Mouse (Mus musculus): ENCODE data around the gene Gatm. TPM values are rescaled to one million over a fixed set of nuclear protein-coding genes. Genes with fewer than 3 reads are reported as not detected.

The Gatm gene
- polyA plus RNA-seq, 1 experiment from 2014 or later: 56.3 TPM

- peak overlapping the region; percentile 63 for H3K9ac ChIP-seq (ENCODE audit: low read depth, low read length)
These were observed 26.5 kb upstream of the Gatm start for GRCm38 (mm10) chr2:122637526-122637997.

GRCm38 (mm10) chr2:122636686-122637085, 25.6 kb upstream of the Gatm start, which contains the start of gene AA467197:
AA467197 (plus strand) TSS chr2:122636986.
- Histone ChIP-seq H3K9me3 (replicated peaks; ENCODE audit: control insufficient read depth, low read length, poor library complexity, severe bottlenecking) (no peaks in the 10 kb centered on the region), H3K36me3 (ENCODE audit: control insufficient read depth, insufficient read depth, low read length) (peaks cover 9% of the 10 kb centered on the region; the same call in 1 of the 2 replicates), H3K4me2 (ENCODE audit: low read length) (peak within 1 kb of the TSS; percentile 83), H3K9ac (ENCODE audit: low read depth, low read length) (peak within 1 kb of the TSS; percentile 63), H3K27me3 (ENCODE audit: control insufficient read depth, insufficient read depth, low read depth, low read length) (peaks cover 10% of the 10 kb centered on the region), H3K27ac (ENCODE audit: low read length) (no peak within 1 kb of the TSS), H3K4me3 (ENCODE audit: low read depth, low read length) (peak within 1 kb of the TSS; percentile 45), H3K4me1 (ENCODE audit: control insufficient read depth, insufficient read depth, low read length) (peaks cover 9% of the 10 kb centered on the region)
- 63% methylated on average over 3 of the region's 3 CpGs for WGBS
- no peak for ATAC-seq

More at GRCm38 (mm10) chr2:122637526-122637997, 26.5 kb upstream of the Gatm start:
- no peak overlapping the region for H3K27ac ChIP-seq (ENCODE audit: low read length)
- H3K27me3 ChIP-seq (ENCODE audit: control insufficient read depth, insufficient read depth, low read depth, low read length): peaks cover 10% of the 10 kb centered on the region
- H3K9me3 ChIP-seq (replicated peaks; ENCODE audit: control insufficient read depth, low read length, poor library complexity, severe bottlenecking): no peaks in the 10 kb centered on the region
- peak overlapping the region; percentile 83 for H3K4me2 ChIP-seq (ENCODE audit: low read length)
- WGBS: 2% methylated on average over 36 of the region's 36 CpGs
- H3K4me1 ChIP-seq (ENCODE audit: control insufficient read depth, insufficient read depth, low read length): peaks cover under 1% of the 10 kb centered on the region
- peak; percentile 67 for ATAC-seq
- H3K36me3 ChIP-seq (ENCODE audit: control insufficient read depth, insufficient read depth, low read length): peaks cover 9% of the 10 kb centered on the region; the same call in 1 of the 2 replicates
- H3K4me3 ChIP-seq (ENCODE audit: low read depth, low read length): peak overlapping the region; percentile 45

- H3K9me3 ChIP-seq (replicated peaks; ENCODE audit: control insufficient read depth, low read length, poor library complexity, severe bottlenecking): no peaks in the 10 kb centered on the region
- peaks cover 9% of the 10 kb centered on the region; the same call in 1 of the 2 replicates for H3K36me3 ChIP-seq (ENCODE audit: control insufficient read depth, insufficient read depth, low read length)
- H3K4me2 ChIP-seq (ENCODE audit: low read length): peak overlapping the region; percentile 96
- peak overlapping the region; percentile 97 for H3K4me3 ChIP-seq (ENCODE audit: low read depth, low read length)
- peak overlapping the region; percentile 95 for H3K9ac ChIP-seq (ENCODE audit: low read depth, low read length)
- peak; percentile 57 for ATAC-seq
- H3K4me1 ChIP-seq (ENCODE audit: control insufficient read depth, insufficient read depth, low read length): peaks cover 18% of the 10 kb centered on the region
- H3K27me3 ChIP-seq (ENCODE audit: control insufficient read depth, insufficient read depth, low read depth, low read length): no peaks in the 10 kb centered on the region; the same call in 1 of the 2 replicates
- peak overlapping the region; percentile 86 for H3K27ac ChIP-seq (ENCODE audit: low read length)
- under 1% methylated on average over 49 of the region's 53 CpGs for WGBS
These were observed 20.2 kb upstream of the Gatm start for GRCm38 (mm10) chr2:122631226-122631801.

GRCm38 (mm10) chr2:122630465-122631225, 19.5 kb upstream of the Gatm start:
- peak; percentile 90 for ATAC-seq
- peaks cover 9% of the 10 kb centered on the region; the same call in 1 of the 2 replicates for H3K36me3 ChIP-seq (ENCODE audit: control insufficient read depth, insufficient read depth, low read length)
- peaks cover 18% of the 10 kb centered on the region for H3K4me1 ChIP-seq (ENCODE audit: control insufficient read depth, insufficient read depth, low read length)
- peak overlapping the region; percentile 96 for H3K4me2 ChIP-seq (ENCODE audit: low read length)
- H3K27me3 ChIP-seq (ENCODE audit: control insufficient read depth, insufficient read depth, low read depth, low read length): no peaks in the 10 kb centered on the region
- WGBS: under 1% methylated on average over 75 of the region's 75 CpGs
- H3K9me3 ChIP-seq (replicated peaks; ENCODE audit: control insufficient read depth, low read length, poor library complexity, severe bottlenecking): no peaks in the 10 kb centered on the region
- peak overlapping the region; percentile 86 for H3K27ac ChIP-seq (ENCODE audit: low read length)
- peak overlapping the region; percentile 95 for H3K9ac ChIP-seq (ENCODE audit: low read depth, low read length)
- H3K4me3 ChIP-seq (ENCODE audit: low read depth, low read length): peak overlapping the region; percentile 97

- Histone ChIP-seq H3K4me3 (ENCODE audit: low read depth, low read length) (peak overlapping the region; percentile 97), H3K27ac (ENCODE audit: low read length) (no peak overlapping the region; the same call in 1 of the 2 replicates), H3K4me2 (ENCODE audit: low read length) (peak overlapping the region; percentile 96), H3K27me3 (ENCODE audit: control insufficient read depth, insufficient read depth, low read depth, low read length) (no peaks in the 10 kb centered on the region), H3K9me3 (replicated peaks; ENCODE audit: control insufficient read depth, low read length, poor library complexity, severe bottlenecking) (no peaks in the 10 kb centered on the region), H3K9ac (ENCODE audit: low read depth, low read length) (no peak overlapping the region), H3K4me1 (ENCODE audit: control insufficient read depth, insufficient read depth, low read length) (peaks cover 18% of the 10 kb centered on the region), H3K36me3 (ENCODE audit: control insufficient read depth, insufficient read depth, low read length) (peaks cover 9% of the 10 kb centered on the region; the same call in 1 of the 2 replicates)
- ATAC-seq: no peak
- 63% methylated on average over 6 of the region's 6 CpGs for WGBS
These were observed 18.8 kb upstream of the Gatm start for GRCm38 (mm10) chr2:122629871-122630270.

GRCm38 (mm10) chr2:122628976-122629375, 17.9 kb upstream of the Gatm start:
- Histone ChIP-seq H3K9ac (ENCODE audit: low read depth, low read length) (no peak overlapping the region), H3K4me2 (ENCODE audit: low read length) (peak overlapping the region; percentile 27; the same call in 1 of the 2 replicates)

GRCm38 (mm10) chr2:122625930-122626329, 14.8 kb upstream of the Gatm start:
- Histone ChIP-seq H3K9me3 (replicated peaks; ENCODE audit: control insufficient read depth, low read length, poor library complexity, severe bottlenecking) (no peaks in the 10 kb centered on the region), H3K27me3 (ENCODE audit: control insufficient read depth, insufficient read depth, low read depth, low read length) (no peaks in the 10 kb centered on the region), H3K9ac (ENCODE audit: low read depth, low read length) (no peak overlapping the region), H3K4me1 (ENCODE audit: control insufficient read depth, insufficient read depth, low read length) (peaks cover 6% of the 10 kb centered on the region), H3K4me3 (ENCODE audit: low read depth, low read length) (no peak overlapping the region), H3K27ac (ENCODE audit: low read length) (no peak overlapping the region), H3K36me3 (ENCODE audit: control insufficient read depth, insufficient read depth, low read length) (no peaks in the 10 kb centered on the region), H3K4me2 (ENCODE audit: low read length) (no peak overlapping the region)
- 67% methylated on average over 7 of the region's 7 CpGs for WGBS
- no peak for ATAC-seq

More at GRCm38 (mm10) chr2:122628976-122629375, 17.9 kb upstream of the Gatm start:
- H3K4me3 ChIP-seq (ENCODE audit: low read depth, low read length): no peak overlapping the region
- under 1% methylated on average over 7 of the region's 7 CpGs for WGBS
- peaks cover 4% of the 10 kb centered on the region; the same call in 1 of the 2 replicates for H3K36me3 ChIP-seq (ENCODE audit: control insufficient read depth, insufficient read depth, low read length)
- H3K27me3 ChIP-seq (ENCODE audit: control insufficient read depth, insufficient read depth, low read depth, low read length): no peaks in the 10 kb centered on the region
- 0 out of 2 replicates have a peak, but pooled peaks have one; percentile 19 for ATAC-seq
- no peak overlapping the region for H3K27ac ChIP-seq (ENCODE audit: low read length)
- H3K9me3 ChIP-seq (replicated peaks; ENCODE audit: control insufficient read depth, low read length, poor library complexity, severe bottlenecking): no peaks in the 10 kb centered on the region
- H3K4me1 ChIP-seq (ENCODE audit: control insufficient read depth, insufficient read depth, low read length): peaks cover 18% of the 10 kb centered on the region

GRCm38 (mm10) chr2:122621337-122622110, 10.4 kb upstream of the Gatm start:
- WGBS: 86% methylated on average over 9 of the region's 9 CpGs
- ATAC-seq: no peak
- no peak overlapping the region for H3K27ac ChIP-seq (ENCODE audit: low read length)
- no peak overlapping the region for H3K9ac ChIP-seq (ENCODE audit: low read depth, low read length)
- H3K4me3 ChIP-seq (ENCODE audit: low read depth, low read length): no peak overlapping the region
- H3K36me3 ChIP-seq (ENCODE audit: control insufficient read depth, insufficient read depth, low read length): no peaks in the 10 kb centered on the region
- no peaks in the 10 kb centered on the region for H3K27me3 ChIP-seq (ENCODE audit: control insufficient read depth, insufficient read depth, low read depth, low read length)
- H3K4me2 ChIP-seq (ENCODE audit: low read length): no peak overlapping the region
- H3K4me1 ChIP-seq (ENCODE audit: control insufficient read depth, insufficient read depth, low read length): no peaks in the 10 kb centered on the region
- no peaks in the 10 kb centered on the region for H3K9me3 ChIP-seq (replicated peaks; ENCODE audit: control insufficient read depth, low read length, poor library complexity, severe bottlenecking)
